Mouse (Mus musculus) gastrocnemius, adult 2 months (tissue): Measurements from ENCODE around the gene Zdhhc22. TPM values are rescaled to one million over a fixed set of nuclear protein-coding genes. Genes with fewer than 3 reads are reported as not detected.
A peak's percentile ranks its signal among the peaks of the same experiment; 100 is the strongest.

Experiments used
- DNase-seq: peaks from one replicate; pipeline ENCODE4 v3.0.0; 2022
- H3K27ac ChIP-seq: fragments of 200-600 bp; 2 replicates; pipeline ENCODE4 v1.8.1; 2022; ENCODE audit warnings: mild to moderate bottlenecking
- H3K4me3 ChIP-seq: fragments of 200-600 bp; 2 replicates; pipeline ENCODE4 v1.8.1; 2022; ENCODE audit warnings: mild to moderate bottlenecking, moderate library complexity
- CTCF ChIP-seq: fragments of 200-600 bp; IDR thresholded peaks from 2 replicates; pipeline ENCODE4 v1.8.1; 2022; ENCODE audit warnings: antibody characterized with exemption, mild to moderate bottlenecking, moderate library complexity
- intact Hi-C: fragments of 180-260 bp; cut with DNase I; formaldehyde crosslinking; loops from one replicate; pipeline ENCODE4 v1.15.1; 2025
- long read RNA-seq, 2 experiments: library from polyadenylated mRNA; stranded (forward); transcript quantifications; one replicate each; pipeline ENCODE4 v2.0.0; 2021
- total RNA-seq, 2 experiments: library from RNA; stranded (reverse); gene quantifications; 2 replicates each; pipeline ENCODE4 v1.2.3; 2021

Gene Zdhhc22
- total RNA-seq, result not detected
- long read RNA-seq, experiment 1, result 0 reads
- long read RNA-seq, experiment 2, result 0 reads

- peak; percentile 52 for DNase-seq
- H3K4me3 ChIP-seq, result peak within 1 kb of the TSS; percentile 23; the same call in 1 of the 2 replicates
- TF ChIP-seq CTCF, result no peak
- H3K27ac ChIP-seq, result no peak within 1 kb of the TSS
- intact Hi-C loops, result loop anchor here (10.0 kb wide), 1 partner anchor 275 kb away; the partner anchor contains the start of genes Ahsa1 and Vipas39
Observed at GRCm38 (mm10) chr12:86989890-86990754, at the start of gene Zdhhc22. Gene Zdhhc22, minus strand, starts transcription at chr12:86990430.

DNA sequence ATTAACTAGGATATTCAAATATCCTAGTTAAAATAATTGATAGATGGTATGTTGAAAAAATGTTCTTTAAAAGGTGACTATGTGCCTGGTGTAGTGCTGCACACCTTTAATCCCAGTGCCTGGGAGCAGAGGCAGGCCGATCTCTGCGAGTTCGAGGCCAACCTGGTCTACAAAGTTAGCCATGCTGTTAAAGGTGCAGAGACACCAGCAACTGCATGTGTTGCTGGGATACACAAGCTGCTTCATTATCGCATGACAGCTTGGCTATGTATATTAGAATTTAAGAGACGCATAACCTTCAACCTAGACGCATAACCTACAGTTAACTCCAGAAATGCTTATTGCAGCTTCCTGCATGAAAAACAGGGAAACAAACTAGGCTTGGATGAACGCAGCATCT, 46.4 kb upstream of the Zdhhc22 start:
- intact Hi-C loops, result no loop called here
- Histone ChIP-seq H3K27ac (no peak overlapping the region), H3K4me3 (no peak overlapping the region)
- no peak for DNase-seq
- TF ChIP-seq CTCF, result no peak

GRCm38 (mm10) chr12:87031163-87031763, 41.0 kb upstream of the Zdhhc22 start:
- DNase-seq, result no peak
- no peak for TF ChIP-seq CTCF
- intact Hi-C loops, result no loop called here
- Histone ChIP-seq H3K27ac (no peak overlapping the region), H3K4me3 (no peak overlapping the region)

- no peak overlapping the region for H3K27ac ChIP-seq
- TF ChIP-seq CTCF, result no peak
- no peak overlapping the region for H3K4me3 ChIP-seq
- intact Hi-C loops, result no loop called here
- no peak for DNase-seq
Observed at GRCm38 (mm10) chr12:87029251-87029976, 39.2 kb upstream of the Zdhhc22 start.

DNA sequence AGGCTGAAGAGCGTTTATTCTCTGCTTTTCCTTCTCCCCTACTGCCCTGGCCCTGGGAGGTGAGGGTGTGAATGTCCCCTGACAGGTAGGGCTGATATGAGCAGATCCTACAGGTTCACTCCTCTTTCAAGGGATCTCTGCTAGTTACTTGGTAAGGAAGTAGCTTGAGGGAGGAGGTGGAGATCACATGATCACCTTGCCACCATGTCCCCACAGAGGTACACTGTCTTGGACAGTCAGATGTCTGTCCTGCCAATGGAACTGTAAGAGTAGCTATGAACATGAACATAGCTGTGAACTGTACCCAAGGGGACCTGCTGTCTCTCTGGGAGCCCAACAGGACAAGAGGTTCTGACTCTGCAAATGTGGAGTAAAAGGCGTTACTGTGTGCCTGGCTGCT, 37.8 kb upstream of the Zdhhc22 start:
- TF ChIP-seq CTCF, result no peak
- intact Hi-C loops, result no loop called here

DNA sequence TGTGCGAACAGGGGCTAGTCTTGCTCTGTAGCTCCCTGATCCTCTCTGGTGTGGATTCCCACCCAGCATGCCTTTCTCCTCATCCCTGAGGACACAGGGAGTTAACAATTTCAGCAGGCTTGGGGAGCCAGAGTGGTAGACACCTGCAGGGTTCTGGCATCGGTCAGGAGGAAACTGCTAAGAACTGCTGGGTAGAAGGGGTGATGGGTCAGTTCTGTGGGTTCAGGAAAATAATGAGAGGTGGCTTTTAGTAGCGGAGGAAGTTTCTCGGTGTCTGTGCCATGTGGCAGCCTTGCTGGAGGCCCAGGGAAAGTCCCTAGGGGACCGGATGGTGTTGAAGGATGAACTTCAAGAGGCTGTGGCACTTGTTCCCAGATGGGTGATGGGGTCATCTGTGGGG, 37.2 kb upstream of the Zdhhc22 start:
- intact Hi-C loops, result no loop called here
- Histone ChIP-seq H3K4me3 (no peak overlapping the region), H3K27ac (no peak overlapping the region)
- DNase-seq, result no peak
- TF ChIP-seq CTCF, result no peak

More for the DNA sequence above, 37.8 kb upstream of the Zdhhc22 start:
- DNase-seq, result no peak
- no peak overlapping the region for H3K27ac ChIP-seq
- H3K4me3 ChIP-seq, result no peak overlapping the region

DNA sequence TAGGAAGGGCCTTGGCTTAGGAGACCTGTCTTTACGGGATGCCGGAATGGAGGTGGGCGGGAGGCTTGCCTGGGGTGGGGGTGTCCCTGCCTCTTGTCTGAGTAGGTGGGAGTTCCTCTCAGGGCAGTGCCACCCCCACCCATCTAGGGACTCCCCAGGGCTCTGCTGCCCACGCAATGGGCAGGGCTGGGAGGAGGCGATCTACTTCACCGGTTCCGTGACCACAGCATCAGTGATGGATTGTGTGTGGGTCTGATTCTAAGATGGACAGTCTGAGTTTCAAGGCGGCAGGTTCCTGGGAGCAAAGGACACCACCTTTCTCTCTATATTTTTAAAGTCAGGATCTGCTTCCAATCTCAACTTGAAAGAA, 36.6 kb upstream of the Zdhhc22 start:
- no peak for TF ChIP-seq CTCF
- no peak overlapping the region for H3K4me3 ChIP-seq
- no peak for DNase-seq
- no peak overlapping the region for H3K27ac ChIP-seq
- intact Hi-C loops, result no loop called here

GRCm38 (mm10) chr12:87026109-87026870, 36.1 kb upstream of the Zdhhc22 start:
- TF ChIP-seq CTCF, result no peak
- Histone ChIP-seq H3K27ac (no peak overlapping the region), H3K4me3 (no peak overlapping the region)
- intact Hi-C loops, result no loop called here
- DNase-seq, result no peak

- DNase-seq, result no peak
- TF ChIP-seq CTCF, result no peak
- no peak overlapping the region for H3K27ac ChIP-seq
- no peak overlapping the region for H3K4me3 ChIP-seq
- intact Hi-C loops, result no loop called here
Observed at GRCm38 (mm10) chr12:87023456-87023855, 33.2 kb upstream of the Zdhhc22 start.

GRCm38 (mm10) chr12:87022006-87022405, 31.8 kb upstream of the Zdhhc22 start:
- intact Hi-C loops, result no loop called here
- no peak overlapping the region for H3K27ac ChIP-seq
- no peak for DNase-seq
- no peak for TF ChIP-seq CTCF
- no peak overlapping the region for H3K4me3 ChIP-seq

GRCm38 (mm10) chr12:87021040-87021439, 30.8 kb upstream of the Zdhhc22 start, which contains the start of gene Tmem63c:
Gene Tmem63c, plus strand, starts transcription at chr12:87021340.
- no peak within 1 kb of the TSS for H3K4me3 ChIP-seq
- intact Hi-C loops, result no loop called here
- TF ChIP-seq CTCF, result no peak
- no peak for DNase-seq
- no peak within 1 kb of the TSS for H3K27ac ChIP-seq

DNA sequence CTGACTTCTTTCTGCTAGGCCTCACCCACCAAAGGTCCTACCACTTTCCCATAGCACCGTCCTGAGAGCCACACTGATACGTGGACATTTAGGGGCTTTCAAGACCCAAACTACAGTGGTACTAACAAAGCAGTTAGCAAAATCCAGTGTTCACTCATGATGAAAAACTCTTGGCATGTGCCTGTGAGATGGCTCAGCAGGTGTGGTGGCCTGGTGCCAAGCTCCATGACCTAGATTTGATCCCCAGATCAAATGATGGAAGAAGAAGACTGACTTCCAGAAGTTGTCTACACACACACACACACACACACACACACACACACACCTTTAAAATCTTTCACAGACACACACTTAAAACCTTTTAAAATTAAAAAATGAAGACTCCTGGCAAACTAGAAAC, 28.5 kb upstream of the Zdhhc22 start:
- intact Hi-C loops, result no loop called here
- H3K27ac ChIP-seq, result no peak overlapping the region

More for the DNA sequence above, 28.5 kb upstream of the Zdhhc22 start:
- no peak overlapping the region for H3K4me3 ChIP-seq
- TF ChIP-seq CTCF, result no peak
- DNase-seq, result peak; percentile 47
